Mouse (Mus musculus) heart, postnatal 10 days (tissue): ENCODE results near the gene Gns. TPM values are rescaled to one million over a fixed set of nuclear protein-coding genes. Genes with fewer than 3 reads are reported as not detected.

Source experiments
- DNase-seq, 2 experiments: peaks; one replicate each; pipeline ENCODE4 v3.0.0; 2021
- intact Hi-C: fragments of 180-260 bp; cut with DNase I; formaldehyde crosslinking; loops from one replicate; pipeline ENCODE4 v1.15.1; 2025
- total RNA-seq, 2 experiments: library from RNA; stranded (reverse); gene quantifications; 2 replicates each; pipeline ENCODE4 v1.2.3; 2021

Gns gene
- total RNA-seq, 2 experiments from 2014 or later: 72.7 to 78.3 TPM

- DNase-seq: peak; percentile 58 to 65
- intact Hi-C loops: no loop called here
Measured at GRCm38 (mm10) chr10:121395542-121396176, 30.8 kb downstream of the Gns start.

- intact Hi-C loops: no loop called here
Measured at GRCm38 (mm10) chr10:121398599-121398998, 33.7 kb downstream of the Gns start.

GRCm38 (mm10) chr10:121401005-121401404 is 36.1 kb downstream of the Gns start:
- DNase-seq: no peak
- intact Hi-C loops: no loop called here

More at GRCm38 (mm10) chr10:121398599-121398998, 33.7 kb downstream of the Gns start:
- no peak for DNase-seq

GRCm38 (mm10) chr10:121403104-121403503 is 38.2 kb downstream of the Gns start:
- DNase-seq: no peak
- intact Hi-C loops: no loop called here

- DNase-seq: no peak
- intact Hi-C loops: no loop called here
Measured at GRCm38 (mm10) chr10:121403946-121404345, 39.1 kb downstream of the Gns start.

GRCm38 (mm10) chr10:121409717-121410116 is 44.8 kb downstream of the Gns start:
- intact Hi-C loops: loop anchor here (1.0 to 2.0 kb wide), 2 partner anchors 67 to 107 kb away; partner anchors contain the start of gene Rassf3
- DNase-seq: peak; percentile 48 to 65

GRCm38 (mm10) chr10:121411721-121412455 is 47.0 kb downstream of the Gns start:
- intact Hi-C loops: no loop called here
- DNase-seq: no peak

- intact Hi-C loops: loop anchor here (1.0 kb wide), 1 partner anchor 13 kb away; no protein-coding TSS in a partner anchor
- DNase-seq: peak in 1 of 2 experiments; percentile 27
Measured at GRCm38 (mm10) chr10:121412824-121413223, 47.9 kb downstream of the Gns start.

GRCm38 (mm10) chr10:121414127-121414526 is 49.2 kb downstream of the Gns start:
- intact Hi-C loops: no loop called here
- no peak for DNase-seq

GRCm38 (mm10) chr10:121418835-121419234 is 53.9 kb downstream of the Gns start:
- intact Hi-C loops: no loop called here
- no peak for DNase-seq

GRCm38 (mm10) chr10:121419640-121420470 is 55.0 kb downstream of the Gns start:
- DNase-seq: peak; percentile 34 to 41
- intact Hi-C loops: no loop called here

GRCm38 (mm10) chr10:121421023-121421422 is 56.1 kb downstream of the Gns start:
- peak; percentile 46 to 50 for DNase-seq
- intact Hi-C loops: no loop called here

- DNase-seq: no peak
- intact Hi-C loops: no loop called here
Measured at GRCm38 (mm10) chr10:121421657-121422290, 56.9 kb downstream of the Gns start.

- DNase-seq: no peak
- intact Hi-C loops: no loop called here
Measured at GRCm38 (mm10) chr10:121422294-121422693, 57.4 kb downstream of the Gns start.

GRCm38 (mm10) chr10:121423541-121424349 is 58.9 kb downstream of the Gns start:
- intact Hi-C loops: no loop called here
- DNase-seq: peak; percentile 45 to 61

GRCm38 (mm10) chr10:121424455-121424854 is 59.6 kb downstream of the Gns start:
- intact Hi-C loops: no loop called here
- no peak for DNase-seq

- intact Hi-C loops: no loop called here
- DNase-seq: no peak
Measured at GRCm38 (mm10) chr10:121425079-121425478, 60.2 kb downstream of the Gns start.

- intact Hi-C loops: loop anchor here (1.0 kb wide), 1 partner anchor 12 kb away; no protein-coding TSS in a partner anchor
- peak; percentile 81 to 83 for DNase-seq
Measured at GRCm38 (mm10) chr10:121425506-121426025, 60.7 kb downstream of the Gns start.

- intact Hi-C loops: loop anchor here (1.0 kb wide), 1 partner anchor 13 kb away; no protein-coding TSS in a partner anchor
- peak; percentile 51 to 52 for DNase-seq
Measured at GRCm38 (mm10) chr10:121426458-121427070, 61.7 kb downstream of the Gns start.
